ENCODE assay signal across 10 mouse cellular contexts in the genomic region with DNA sequence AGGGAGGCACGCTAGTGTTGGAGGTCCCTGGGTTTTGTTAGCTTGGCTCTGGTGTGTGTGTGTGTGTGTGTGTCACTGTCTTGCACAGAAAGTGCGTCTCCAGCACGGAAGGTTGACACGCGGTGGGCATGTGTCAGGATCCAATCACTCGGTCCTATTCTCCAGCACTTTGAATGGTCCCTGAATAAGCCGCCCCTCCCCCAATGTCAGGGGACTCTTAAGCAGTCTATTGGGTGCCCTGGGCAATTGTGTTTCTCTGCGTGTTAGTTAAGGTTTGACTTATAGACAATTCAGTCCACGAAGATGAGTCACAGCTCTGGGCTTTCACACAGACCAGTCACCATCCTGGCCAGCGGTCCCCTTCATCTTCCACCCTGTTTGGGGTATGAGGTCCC. TPM values are rescaled to one million over a fixed set of nuclear protein-coding genes. Genes with fewer than 3 reads are reported as not detected.
A peak's percentile ranks its signal among the peaks of the same experiment; 100 is the strongest.
DNase-seq lines count a peak whose midpoint lies in the region; ATAC-seq and TF ChIP-seq lines count a peak whose summit lies in the region.
"Had no signal": no experiment of that assay in that cellular context is flagged by ENCODE, and none has a peak within 500 bp of the region (broad histone marks: within the 10 kb centered on the region; RNA-seq: fewer than 3 reads in every experiment).

No protein-coding gene starts in this region.

- no peak for TF ChIP-seq CTCF in intestine, postnatal 0 days (IDR thresholded peaks at IDR 0.05; ENCODE audit: low read depth)

- H3K27ac ChIP-seq in heart, embryonic 11.5 days (ENCODE audit: low read depth, low read length) = no peak overlapping the region
- no peak overlapping the region for H3K27ac ChIP-seq in embryonic facial prominence, embryonic 14.5 days (replicated peaks; ENCODE audit: low read depth, low read length)
- H3K27ac ChIP-seq in intestine, postnatal 0 days (ENCODE audit: low read depth, low read length) = no peak overlapping the region
- H3K27ac ChIP-seq: macrophage had no signal

- H3K4me3 ChIP-seq in heart, embryonic 11.5 days (ENCODE audit: low read depth, low read length) = peak overlapping the region; percentile 61
- H3K4me3 ChIP-seq in embryonic facial prominence, embryonic 14.5 days (ENCODE audit: low read depth, low read length) = peak overlapping the region; percentile 69; the same call in 1 of the 2 replicates
- no peak overlapping the region for H3K4me3 ChIP-seq in intestine, postnatal 0 days (ENCODE audit: low read depth, low read length)

- no peak overlapping the region for H3K9ac ChIP-seq in heart, embryonic 11.5 days (ENCODE audit: low read depth, low read length)
- H3K9ac ChIP-seq in embryonic facial prominence, embryonic 14.5 days (ENCODE audit: low read depth, low read length) = peak overlapping the region; percentile 46; the same call in 1 of the 2 replicates
- no peak overlapping the region for H3K9ac ChIP-seq in intestine, postnatal 0 days (ENCODE audit: low read depth, low read length)

- no peak for ATAC-seq in heart, embryonic 11.5 days (replicated peaks; ENCODE audit: insufficient number of reproducible peaks, low FRiP score, low TSS enrichment)
- no peak for ATAC-seq in embryonic facial prominence, embryonic 14.5 days (ENCODE audit: low read depth)
- no peak for ATAC-seq in intestine, postnatal 0 days

- no peak for DNase-seq in heart, adult 8-10 months (ENCODE audit: low spot score)
- DNase-seq in 3T3-L1 (ENCODE audit: low read depth, low spot score) = peak; percentile 41
- no peak for DNase-seq in embryonic facial prominence, embryonic 14.5 days (ENCODE audit: low spot score)
- no peak for DNase-seq in frontal cortex, postnatal 14 days (ENCODE audit: low spot score in 2 of 2)
- no peak for DNase-seq in T-cell, adult 2 months (ENCODE audit: low spot score)
- DNase-seq in kidney, postnatal 14 days = no peak

- 9% methylated on average over 10 of the region's 10 CpGs for WGBS in heart, embryonic 11.5 days (ENCODE audit: insufficient replicate concordance)
- 9% methylated on average over 10 of the region's 10 CpGs for WGBS in embryonic facial prominence, embryonic 14.5 days
- 10% methylated on average over 10 of the region's 10 CpGs for WGBS in intestine, postnatal 0 days

- H3K4me2 ChIP-seq in heart, embryonic 11.5 days = peak overlapping the region; percentile 94
- H3K4me2 ChIP-seq in embryonic facial prominence, embryonic 14.5 days (ENCODE audit: low read depth, low read length) = peak overlapping the region; percentile 95
- H3K4me2 ChIP-seq in intestine, postnatal 0 days (replicated peaks; ENCODE audit: low read depth) = peak overlapping the region; percentile 94

- H3K9me3 ChIP-seq in heart, embryonic 11.5 days (replicated peaks; ENCODE audit: control insufficient read depth, low read length) = no peaks in the 10 kb centered on the region
- H3K9me3 ChIP-seq in embryonic facial prominence, embryonic 14.5 days (ENCODE audit: control insufficient read depth, low read length) = no peaks in the 10 kb centered on the region
- no peaks in the 10 kb centered on the region for H3K9me3 ChIP-seq in intestine, postnatal 0 days (ENCODE audit: control insufficient read depth)

- H3K4me1 ChIP-seq in heart, embryonic 11.5 days (ENCODE audit: control insufficient read depth, insufficient read depth, low read length) = peaks cover 21% of the 10 kb centered on the region
- H3K4me1 ChIP-seq in embryonic facial prominence, embryonic 14.5 days (ENCODE audit: control insufficient read depth, insufficient read depth, low read length) = peaks cover 18% of the 10 kb centered on the region
- H3K4me1 ChIP-seq in intestine, postnatal 0 days (replicated peaks; ENCODE audit: control insufficient read depth, insufficient read depth, low read length) = no peaks in the 10 kb centered on the region; the same call in 1 of the 2 replicates

- H3K36me3 ChIP-seq in heart, embryonic 11.5 days (ENCODE audit: control insufficient read depth, insufficient read depth, low read length) = no peaks in the 10 kb centered on the region
- H3K36me3 ChIP-seq in embryonic facial prominence, embryonic 14.5 days (ENCODE audit: control insufficient read depth, insufficient read depth, low read length) = no peaks in the 10 kb centered on the region
- H3K36me3 ChIP-seq in intestine, postnatal 0 days (ENCODE audit: control insufficient read depth, insufficient read depth) = no peaks in the 10 kb centered on the region

- H3K27me3 ChIP-seq in heart, embryonic 11.5 days (ENCODE audit: control insufficient read depth, insufficient read depth, low read length) = peaks cover 65% of the 10 kb centered on the region
- H3K27me3 ChIP-seq in embryonic facial prominence, embryonic 14.5 days (replicated peaks; ENCODE audit: control insufficient read depth, insufficient read depth, low read length) = peaks cover 20% of the 10 kb centered on the region
- peaks cover 62% of the 10 kb centered on the region for H3K27me3 ChIP-seq in intestine, postnatal 0 days (replicated peaks; ENCODE audit: control insufficient read depth, insufficient read depth, low read length)

RNA-seq across cellular contexts. Expression of gene Wnt9a, which starts 0.9 kb away (rescaled TPM):
- 1.3 and 1.6 TPM in 2 replicates for polyA plus RNA-seq in heart, embryonic 11.5 days (2014; fragmentation: Nextera tagmentation; extraction: Ambion mirVana)
- total RNA-seq in heart, adult 8-10 months (2022) = 1 to 10 TPM; 4.3 to 4.9 (median 4.6) TPM
- polyA plus RNA-seq in embryonic facial prominence, embryonic 14.5 days (2014; fragmentation: Nextera tagmentation; extraction: Ambion mirVana) = 4.8 and 5.8 TPM in 2 replicates
- polyA plus RNA-seq in intestine, postnatal 0 days (2015; fragmentation: Nextera tagmentation; extraction: Ambion mirVana) = 2.2 and 2.4 TPM in 2 replicates

RNA-seq across cellular contexts. Expression of gene Wnt3a, which starts 15.3 kb away (rescaled TPM):
- not detected in 2 replicates for polyA plus RNA-seq in heart, embryonic 11.5 days (2014; fragmentation: Nextera tagmentation; extraction: Ambion mirVana)
- not detected for total RNA-seq in heart, adult 8-10 months (2022)
- 0.77 and 0.78 TPM in 2 replicates for polyA plus RNA-seq in embryonic facial prominence, embryonic 14.5 days (2014; fragmentation: Nextera tagmentation; extraction: Ambion mirVana)
- not detected in 2 replicates for polyA plus RNA-seq in intestine, postnatal 0 days (2015; fragmentation: Nextera tagmentation; extraction: Ambion mirVana)
- total RNA-seq: hematopoietic stem cell, adult 5-6 weeks had no signal
- polyA plus RNA-seq: macrophage had no signal
